Mouse (Mus musculus) CH12.LX (cell line): ENCODE data around the gene Itpr3. TPM values are rescaled to one million over a fixed set of nuclear protein-coding genes. Genes with fewer than 3 reads are reported as not detected.

Experiments
- DNase-seq: peaks from one replicate; pipeline ENCODE4 v3.0.0-alpha.2; 2013; ENCODE audit errors: extremely low read depth
- H3K27ac ChIP-seq: 2 replicates; pipeline ENCODE4 v1.5.1; 2012; ENCODE audit warnings: low read depth, mild to moderate bottlenecking, control low read depth, moderate library complexity; ENCODE audit not compliant: insufficient read depth
- H3K27me3 ChIP-seq: replicated peaks from 2 replicates; pipeline ENCODE3; 2012; ENCODE audit warnings: inconsistent platforms
- H3K36me3 ChIP-seq, 2 experiments: replicated peaks in 1 of 2; 2 replicates each; pipeline versions ENCODE3 to v1.6.1; 2012; ENCODE audit warnings: inconsistent platforms in 1 of 2, low read length in 1 of 2, mild to moderate bottlenecking in 1 of 2, mixed read lengths in 1 of 2, moderate library complexity in 1 of 2; ENCODE audit not compliant: control insufficient read depth in 1 of 2, insufficient read depth in 1 of 2
- H3K4me1 ChIP-seq, 2 experiments: 2 replicates each; pipeline ENCODE4 v1.6.1; 2012; ENCODE audit warnings: inconsistent platforms in 1 of 2, moderate library complexity in 1 of 2; ENCODE audit not compliant: insufficient read depth in 2 of 2, control insufficient read depth in 1 of 2
- H3K4me2 ChIP-seq: 2 replicates; pipeline ENCODE4 v1.6.1; 2012; ENCODE audit warnings: low read depth, mild to moderate bottlenecking, control low read depth; ENCODE audit not compliant: poor library complexity, insufficient read depth, severe bottlenecking
- H3K4me3 ChIP-seq, 3 experiments: fragments of 150-350 bp in 1 of 3; sonication (generic) in 1 of 3; replicated peaks in 1 of 3; 2 replicates each; pipeline versions ENCODE3 to v1.5.1; 2011 to 2012; ENCODE audit warnings: low read depth in 2 of 3, low read length in 2 of 3, mild to moderate bottlenecking in 2 of 3, moderate library complexity in 2 of 3, control low read depth in 1 of 3, improper control_type of control experiment in 1 of 3, inconsistent platforms in 1 of 3, mixed read lengths in 1 of 3; ENCODE audit not compliant: poor library complexity in 1 of 3
- H3K79me2 ChIP-seq: replicated peaks from 2 replicates; pipeline ENCODE4 v1.6.1; 2012; ENCODE audit warnings: mild to moderate bottlenecking, moderate library complexity; ENCODE audit not compliant: control insufficient read depth, poor library complexity, insufficient read depth, severe bottlenecking; ENCODE audit errors: extremely low read depth
- H3K9ac ChIP-seq: 2 replicates; pipeline ENCODE4 v1.6.1; 2012; ENCODE audit warnings: low read depth, mild to moderate bottlenecking, control low read depth, moderate library complexity; ENCODE audit not compliant: insufficient read depth
- H3K9me3 ChIP-seq: replicated peaks from 2 replicates; pipeline ENCODE3; 2012; ENCODE audit warnings: low read length, inconsistent platforms, mixed read lengths
- BHLHE40 ChIP-seq: IDR thresholded peaks from 2 replicates; pipeline ENCODE4 v1.6.1; 2011; ENCODE audit warnings: mild to moderate bottlenecking, low read depth, low read length, improper control_type of control experiment
- CHD1 ChIP-seq: IDR thresholded peaks from 2 replicates; pipeline ENCODE4 v1.6.1; 2012; ENCODE audit warnings: low read depth, low read length, improper control_type of control experiment, inconsistent platforms
- E2F4 ChIP-seq: IDR thresholded peaks from 2 replicates; pipeline ENCODE4 v1.6.1; 2011; ENCODE audit warnings: low read depth, low read length, improper control_type of control experiment; ENCODE audit not compliant: insufficient replicate concordance
- GABPA ChIP-seq: IDR thresholded peaks from 2 replicates; pipeline ENCODE4 v1.6.1; 2012; ENCODE audit warnings: low read depth, low read length, improper control_type of control experiment, inconsistent platforms; ENCODE audit not compliant: insufficient replicate concordance
- HCFC1 ChIP-seq: IDR thresholded peaks from 2 replicates; pipeline ENCODE4 v1.6.1; 2012; ENCODE audit warnings: low read depth, mild to moderate bottlenecking, inconsistent platforms, low read length, improper control_type of control experiment
- JUND ChIP-seq: conservative IDR thresholded peaks from 2 replicates; pipeline ENCODE4 v1.6.1; 2011; ENCODE audit warnings: low read depth, low read length, improper control_type of control experiment
- MAX ChIP-seq: IDR thresholded peaks from 2 replicates; pipeline ENCODE4 v1.6.1; 2011; ENCODE audit warnings: low read length, improper control_type of control experiment
- MEF2A ChIP-seq: IDR thresholded peaks from 2 replicates; pipeline ENCODE4 v1.6.1; 2014; ENCODE audit warnings: low read depth, mild to moderate bottlenecking, inconsistent platforms, low read length, improper control_type of control experiment, borderline replicate concordance
- NRF1 ChIP-seq: IDR thresholded peaks from 2 replicates; pipeline ENCODE4 v1.6.1; 2014; ENCODE audit warnings: low read depth, mild to moderate bottlenecking, inconsistent platforms, low read length, improper control_type of control experiment, moderate library complexity
- PAX5 ChIP-seq: IDR thresholded peaks from 2 replicates; pipeline ENCODE4 v1.6.1; 2012; ENCODE audit warnings: low read length, inconsistent platforms, mixed read lengths
- POLR2A ChIP-seq: IDR thresholded peaks from 2 replicates; pipeline ENCODE4 v1.6.1; 2011; ENCODE audit warnings: low read depth, mild to moderate bottlenecking, improper control_type of control experiment, low read length
- POLR2AphosphoS2 ChIP-seq: IDR thresholded peaks from 2 replicates; pipeline ENCODE4 v1.6.1; 2011; ENCODE audit warnings: low read depth, low read length, improper control_type of control experiment
- TBP ChIP-seq: conservative IDR thresholded peaks from 2 replicates; pipeline ENCODE4 v1.6.1; 2011; ENCODE audit warnings: low read depth, low read length, improper control_type of control experiment
- TCF12 ChIP-seq: IDR thresholded peaks from 2 replicates; pipeline ENCODE4 v1.6.1; 2014; ENCODE audit warnings: low read depth, mild to moderate bottlenecking, inconsistent platforms, low read length, improper control_type of control experiment
- UBTF ChIP-seq: IDR thresholded peaks from 2 replicates; pipeline ENCODE4 v1.6.1; 2012; ENCODE audit warnings: low read depth, mild to moderate bottlenecking, inconsistent platforms, low read length, improper control_type of control experiment, moderate library complexity
- ZKSCAN1 ChIP-seq: IDR thresholded peaks from 2 replicates; pipeline ENCODE4 v1.6.1; 2012; ENCODE audit warnings: low read depth, inconsistent platforms, low read length, improper control_type of control experiment, borderline replicate concordance
- ZMIZ1 ChIP-seq: IDR thresholded peaks from 2 replicates; pipeline ENCODE4 v1.6.1; 2012; ENCODE audit warnings: low read depth, mild to moderate bottlenecking, inconsistent platforms, low read length, improper control_type of control experiment
- ZNF384 ChIP-seq: IDR thresholded peaks from 2 replicates; pipeline ENCODE4 v1.6.1; 2012; ENCODE audit warnings: low read depth, low read length, improper control_type of control experiment, inconsistent platforms
- dilution Hi-C: fragments of 300-500 bp; cut with MboI; formaldehyde crosslinking; loops from 2 replicates; pipeline ENCODE4 v1.14.3; 2020; ENCODE audit warnings: low sequenced_read_pairs; ENCODE audit not compliant: extremely low pct_unique_long_range_greater_than_20kb, extremely low pct_ligation_motif_present
- in situ Hi-C: fragments of 300-500 bp; cut with MboI; formaldehyde crosslinking; loops from 3 replicates; pipeline ENCODE4 v1.14.3; 2019; ENCODE audit warnings: low sequenced_read_pairs, low pct_ligation_motif_present, low pct_unique_long_range_greater_than_20kb, mixed read lengths
- polyA plus RNA-seq: library from polyadenylated mRNA; unstranded; fragments of >175 nt; gene quantifications from 2 replicates; pipeline ENCODE4 v1.2.1, GENCODE M21; 2012; ENCODE audit warnings: low read depth; ENCODE audit not compliant: insufficient read length
- total RNA-seq, 2 experiments: library from RNA; depleted of rRNA; stranded (reverse); fragments of 300-350 nt in 1 of 2; fragments of >200 nt in 1 of 2; gene quantifications; 2 replicates each; pipeline ENCODE4 v1.2.3; 2012 to 2014

Itpr3 gene
- total and polyA plus RNA-seq, 3 experiments = 2.5 to 11.3 (median 9.5) TPM

- Histone ChIP-seq H3K4me1 (peaks cover 5 to 26% of the 10 kb centered on the region in 2 experiments), H3K36me3 (peaks cover 55 to 98% of the 10 kb centered on the region in 2 experiments), H3K79me2 (no peaks in the 10 kb centered on the region), H3K27me3 (no peaks in the 10 kb centered on the region), H3K27ac (no peak overlapping the region), H3K4me2 (no peak overlapping the region), H3K9me3 (no peaks in the 10 kb centered on the region), H3K4me3 (no peak overlapping the region)
- DNase-seq = no peak
- TF ChIP-seq MAX (no peak), PAX5 (no peak), E2F4 (no peak), GABPA (no peak), BHLHE40 (no peak), POLR2AphosphoS2 (no peak), CHD1 (no peak), TCF12 (no peak), UBTF (no peak), ZKSCAN1 (no peak), NRF1 (no peak), POLR2A (no peak), MEF2A (no peak), ZMIZ1 (no peak), HCFC1 (no peak), TBP (no peak), JUND (no peak), ZNF384 (no peak)
- TF ChIP-seq, all 38 proteins: peak for 0
- dilution Hi-C loops = no loop called here
- in situ Hi-C loops = no loop called here
- H3K9ac ChIP-seq = no peak overlapping the region
Measured at GRCm38 (mm10) chr17:27123103-27123502, 66.0 kb downstream of the Itpr3 start.

- in situ Hi-C loops (no loop called here), dilution Hi-C loops (no loop called here)
- no peaks in the 10 kb centered on the region for H3K27me3 ChIP-seq
- H3K9me3 ChIP-seq = no peaks in the 10 kb centered on the region
- DNase-seq = no peak
- H3K9ac ChIP-seq = no peak overlapping the region
- H3K79me2 ChIP-seq = no peaks in the 10 kb centered on the region
- H3K4me1 ChIP-seq = peaks cover 5 to 26% of the 10 kb centered on the region in 2 experiments
- no peak for TF ChIP-seq JUND
- no peak for TF ChIP-seq GABPA
- no peak overlapping the region for H3K4me2 ChIP-seq
- no peak overlapping the region for H3K4me3 ChIP-seq
- peaks cover 49 to 98% of the 10 kb centered on the region in 2 experiments for H3K36me3 ChIP-seq
- H3K27ac ChIP-seq = no peak overlapping the region
Measured at GRCm38 (mm10) chr17:27123813-27124375, 66.8 kb downstream of the Itpr3 start.
